Mouse (Mus musculus): ENCODE measurements around the gene Ciapin1.
"Not testable (repeated sequence)": the region's sequence is repeated elsewhere in the genome, so short reads cannot be mapped to it uniquely, and the experiment has no call there.

Gene Ciapin1

DNA sequence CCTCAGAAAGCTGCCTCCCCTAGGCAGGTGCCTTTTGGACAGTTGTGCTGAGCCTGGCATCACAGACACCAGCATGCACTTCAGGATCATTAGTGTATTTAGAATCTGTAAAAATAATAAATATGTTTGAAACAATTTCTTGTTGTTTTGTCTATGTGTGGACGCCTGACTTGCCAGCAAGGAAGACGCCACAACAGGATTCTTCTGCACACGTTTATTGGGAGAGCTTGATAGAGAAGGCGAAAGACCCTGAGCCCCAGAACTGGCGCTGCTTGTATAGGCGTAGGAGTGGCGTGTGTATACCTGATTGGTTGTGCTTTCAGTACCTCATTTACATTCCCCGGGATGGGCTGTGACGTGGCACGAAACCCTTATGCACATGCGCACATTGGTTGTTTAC, 16.6 kb upstream of the Ciapin1 start:
- not testable (repeated sequence) for DNase-seq

DNA sequence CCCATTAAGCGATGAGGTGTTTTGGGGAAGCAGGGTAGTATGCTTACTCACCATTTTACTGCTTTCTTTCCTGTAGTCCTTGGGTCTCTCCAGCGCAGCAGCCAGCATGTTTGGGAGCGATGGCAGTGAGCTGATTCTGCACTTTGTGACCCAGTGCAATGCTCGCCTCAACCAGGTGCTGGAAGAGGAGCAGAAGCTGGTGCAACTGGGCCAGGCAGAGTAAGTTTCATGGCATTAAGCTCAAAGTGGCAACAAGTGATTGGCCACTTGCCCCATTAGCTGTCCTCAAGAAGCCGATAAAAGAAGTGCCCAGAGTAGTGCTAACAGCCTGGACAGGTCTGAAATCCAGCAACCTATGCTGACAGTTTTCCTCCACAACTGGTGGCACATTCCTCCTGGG, 11.9 kb upstream of the Ciapin1 start:
- DNase-seq, result no peak

DNA sequence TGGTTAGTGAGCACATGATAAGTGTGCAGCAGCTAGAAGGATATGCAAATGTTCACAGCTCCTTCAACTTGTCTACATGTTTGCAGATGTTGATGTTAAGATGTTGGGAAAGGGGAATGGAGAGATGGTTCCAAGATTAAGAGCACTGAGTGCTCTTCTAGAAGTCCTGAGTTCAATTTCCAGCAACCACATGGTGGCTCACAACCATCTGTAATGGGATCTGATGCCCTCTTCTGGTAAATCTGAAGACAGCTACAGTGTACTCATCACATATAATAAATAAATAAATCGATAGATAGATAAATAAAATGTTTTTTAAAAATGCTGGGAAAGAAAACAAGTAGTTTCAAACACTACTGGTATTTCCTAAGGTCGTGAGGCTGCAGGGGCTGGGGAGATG, 3.0 kb upstream of the Ciapin1 start:
- DNase-seq, result no peak

DNA sequence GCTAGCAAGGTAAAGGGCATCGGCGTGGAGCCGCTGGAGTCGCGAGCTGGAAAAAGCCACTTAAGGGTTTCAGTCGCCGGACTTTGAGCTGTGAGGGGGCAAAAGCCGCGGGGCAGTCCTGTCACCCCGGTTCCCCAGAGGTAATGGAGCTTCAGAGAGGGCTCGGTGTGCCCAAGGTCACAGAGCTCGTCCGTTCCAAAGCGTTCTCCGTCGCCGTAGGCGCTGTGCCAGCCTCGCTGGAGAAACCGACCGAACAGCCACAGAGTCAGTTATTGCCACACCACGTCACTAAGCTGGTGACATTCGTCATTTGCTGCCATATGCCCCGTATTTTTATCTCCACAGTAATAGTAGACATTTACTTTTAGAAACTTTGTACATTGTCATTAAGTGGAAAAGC, 442 bp upstream of the Ciapin1 start:
- peak; percentile 85 for DNase-seq

DNA sequence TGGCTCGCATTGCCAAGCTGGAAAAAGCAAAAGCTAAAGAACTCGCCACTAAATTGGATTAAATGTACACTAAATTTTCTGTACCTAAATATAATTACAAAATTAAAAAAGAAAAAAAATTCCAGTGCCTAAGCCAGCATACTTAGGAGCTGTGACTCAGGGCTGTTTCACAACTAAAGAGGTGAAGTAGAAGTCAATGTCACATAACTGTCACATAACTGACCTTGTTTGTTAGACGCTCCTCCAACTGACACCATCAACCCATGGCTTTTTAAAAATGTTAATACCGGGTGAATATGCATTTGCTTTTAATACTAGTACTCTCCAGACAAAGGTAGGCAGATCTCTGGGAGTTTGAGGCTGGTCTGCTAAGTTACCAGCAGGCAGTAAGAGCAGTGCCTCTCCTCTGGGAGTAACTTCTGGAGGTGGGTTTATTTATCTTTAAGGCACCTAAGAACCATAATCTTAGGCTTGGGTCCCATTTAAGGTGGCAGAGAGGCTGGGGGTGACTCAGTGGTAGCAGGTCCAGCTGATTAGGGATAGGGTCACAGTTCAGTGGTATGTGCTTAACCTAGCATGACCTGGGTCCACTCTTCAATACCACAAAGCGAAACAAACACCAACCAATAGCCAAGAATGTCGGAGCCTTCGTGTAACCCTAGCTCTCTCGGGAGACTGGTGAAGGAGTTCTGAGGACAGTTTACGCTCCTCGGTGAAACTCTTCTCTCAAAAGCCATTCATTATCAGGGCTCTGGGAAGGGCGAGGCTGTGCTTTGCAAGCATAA, 1.5 kb downstream of the Ciapin1 start:
- DNase-seq, result no peak

DNA sequence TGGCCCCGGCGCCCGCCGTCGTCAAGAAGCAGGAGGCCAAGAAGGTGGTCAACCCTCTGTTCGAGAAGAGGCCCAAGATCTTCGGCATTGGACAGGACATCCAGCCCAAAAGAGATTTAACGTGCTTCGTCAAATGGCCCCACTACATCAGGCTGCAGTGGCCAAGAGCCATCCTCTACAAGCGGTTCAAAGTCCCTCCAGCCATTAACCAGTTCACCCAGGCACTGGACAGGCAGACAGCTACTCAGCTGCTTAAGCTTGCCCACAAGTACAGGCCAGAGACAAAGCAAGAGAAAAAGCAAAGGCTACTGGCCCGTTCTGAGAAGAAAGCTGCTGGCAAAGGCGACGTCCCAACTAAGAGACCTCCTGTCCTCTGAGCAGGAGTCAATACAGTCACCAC, 2.4 kb downstream of the Ciapin1 start:
- DNase-seq, result not testable (repeated sequence)

DNA sequence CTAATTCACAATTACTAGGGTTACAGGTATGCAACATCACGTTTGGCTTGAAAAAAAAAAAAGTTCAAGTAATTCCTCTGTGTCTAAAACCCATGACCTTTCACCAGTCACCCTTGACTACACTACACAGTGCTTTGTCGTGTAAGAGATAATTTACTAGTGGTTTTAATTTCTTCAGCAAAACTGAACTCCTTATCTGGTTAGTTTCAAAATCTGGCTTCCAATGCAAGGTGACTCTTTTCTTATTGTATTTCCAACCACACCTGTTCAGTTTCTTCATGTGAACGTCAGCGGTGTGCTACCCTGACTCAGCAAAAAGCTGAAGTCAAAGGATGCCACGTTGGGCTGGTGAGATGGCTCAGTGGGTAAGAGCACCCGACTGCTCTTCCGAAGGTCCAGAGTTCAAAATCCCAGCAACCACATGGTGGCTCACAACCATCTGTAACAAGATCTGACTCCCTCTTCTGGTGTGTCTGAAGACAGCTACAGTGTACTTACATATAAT, 4.2 kb downstream of the Ciapin1 start:
- not testable (repeated sequence) for DNase-seq

DNA sequence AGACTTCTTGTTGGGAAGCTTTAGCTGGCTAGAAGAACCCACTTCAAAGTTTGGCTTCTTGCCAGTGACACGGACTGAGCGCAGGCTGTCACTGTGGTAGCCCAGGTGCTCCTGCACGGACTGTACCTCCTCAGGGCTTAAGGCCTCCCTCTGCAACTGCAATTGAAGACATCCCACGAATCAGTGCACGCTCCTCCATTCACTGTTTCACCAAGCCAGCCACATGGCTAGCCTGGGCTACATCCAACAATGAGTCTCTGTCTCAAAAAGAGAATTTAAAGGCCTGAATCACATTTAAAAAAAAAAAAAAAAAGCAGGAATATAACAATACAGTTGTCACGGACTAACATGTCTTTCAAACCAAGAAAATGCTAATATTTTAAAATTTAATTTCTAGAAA, 9.9 kb downstream of the Ciapin1 start:
- no peak for DNase-seq

DNA sequence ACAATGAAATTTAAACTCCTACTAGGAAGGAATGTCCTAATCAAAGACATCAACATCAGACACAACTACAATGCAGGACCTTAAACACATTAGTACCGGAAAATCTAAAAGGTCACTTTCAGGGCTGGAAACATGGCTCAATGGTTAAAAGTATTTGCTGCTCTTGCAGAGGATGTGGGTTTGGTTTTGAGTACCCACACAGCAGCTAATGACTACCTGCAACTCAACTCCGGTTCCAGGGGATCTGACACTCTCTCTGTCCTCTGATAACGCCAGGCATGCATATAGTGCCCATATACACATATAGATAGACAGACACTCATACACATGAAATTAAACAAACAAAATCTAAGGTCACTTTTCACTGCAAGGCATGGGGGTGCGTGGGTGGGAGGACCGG, 11.9 kb downstream of the Ciapin1 start:
- DNase-seq, result no peak

DNA sequence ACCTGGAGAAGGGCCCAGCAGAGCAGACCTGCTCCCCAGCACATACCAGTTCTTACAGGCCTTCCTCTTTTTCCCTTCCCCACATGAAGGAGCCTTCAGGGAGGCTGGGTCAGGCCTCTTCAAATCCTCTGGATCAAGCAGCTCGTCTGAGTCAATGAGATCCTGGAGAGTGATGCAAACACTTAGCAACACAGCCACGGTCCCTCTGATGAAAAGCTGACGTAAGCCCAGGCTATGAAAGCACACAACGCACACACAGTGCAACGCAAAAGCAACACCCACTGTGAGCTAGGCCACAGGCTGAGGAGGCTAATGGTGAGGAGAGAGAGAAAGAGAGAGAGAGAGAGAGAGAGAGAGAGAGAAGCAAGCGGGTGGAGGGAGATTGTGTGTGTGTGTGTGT, 13.0 kb downstream of the Ciapin1 start:
- no peak for DNase-seq

DNA sequence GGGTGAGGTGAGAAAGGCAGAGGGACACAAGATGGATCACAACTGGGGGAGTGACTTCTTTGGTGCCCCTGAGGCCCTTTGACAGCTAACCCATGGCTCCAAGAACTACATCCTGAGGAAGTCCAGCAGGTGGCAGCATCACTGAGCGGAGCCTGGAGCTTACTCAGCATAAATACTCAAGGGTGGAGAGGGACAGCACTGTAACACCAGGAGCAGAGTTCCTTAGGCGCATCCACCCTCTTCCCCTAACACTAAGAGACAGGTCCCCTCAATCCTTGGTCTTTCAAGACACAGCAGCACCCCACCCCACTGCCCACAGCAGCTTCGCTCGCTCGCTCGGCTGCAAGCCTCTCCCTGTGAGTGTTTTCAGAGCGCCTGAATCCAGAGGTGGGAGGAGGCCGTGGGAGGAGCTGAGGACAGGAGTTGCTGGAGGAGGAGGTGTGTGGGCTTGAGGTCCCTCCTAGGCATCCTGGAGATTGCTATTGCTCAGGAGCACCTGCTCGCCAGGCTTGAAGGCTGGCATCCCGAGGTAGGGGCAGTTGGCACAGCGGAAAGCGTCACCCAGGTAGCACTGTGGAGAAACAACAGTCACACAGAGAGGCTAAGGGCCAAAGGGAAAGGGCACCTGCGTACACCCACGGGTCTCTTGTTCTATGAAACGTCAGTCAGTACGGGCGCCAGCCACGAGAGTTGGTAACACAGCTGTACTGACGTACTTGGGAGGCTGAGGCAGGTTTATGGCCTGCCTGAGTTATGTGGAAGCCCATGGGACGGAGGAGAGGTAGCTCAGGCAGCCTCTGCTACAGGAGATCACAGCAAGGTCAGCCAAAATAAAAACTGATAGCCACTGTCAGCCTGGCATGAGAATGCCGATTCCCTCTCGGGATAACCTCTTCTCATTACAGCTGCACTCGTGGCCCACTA, 15.3 kb downstream of the Ciapin1 start:
- peak; percentile 73 for DNase-seq

DNA sequence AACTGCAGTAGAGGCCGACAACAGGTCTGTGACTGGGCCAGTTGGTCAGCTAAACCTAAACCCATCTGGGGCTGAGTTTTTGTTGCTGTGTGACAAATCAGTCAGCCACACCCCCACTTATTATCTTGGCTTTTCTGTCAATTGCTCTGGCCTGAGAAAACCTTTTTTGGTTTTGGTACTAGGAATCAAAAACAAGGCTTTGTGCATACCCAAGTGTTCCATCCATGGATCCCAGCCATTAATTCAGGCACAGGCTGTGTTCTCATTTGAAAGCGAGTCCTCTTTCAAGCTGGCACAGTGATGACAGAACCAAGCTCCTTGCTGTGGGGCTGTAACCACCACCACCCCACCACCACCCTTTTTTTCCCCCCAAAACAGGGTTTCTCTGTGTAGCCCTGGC, 16.8 kb downstream of the Ciapin1 start:
- no peak for DNase-seq

DNA sequence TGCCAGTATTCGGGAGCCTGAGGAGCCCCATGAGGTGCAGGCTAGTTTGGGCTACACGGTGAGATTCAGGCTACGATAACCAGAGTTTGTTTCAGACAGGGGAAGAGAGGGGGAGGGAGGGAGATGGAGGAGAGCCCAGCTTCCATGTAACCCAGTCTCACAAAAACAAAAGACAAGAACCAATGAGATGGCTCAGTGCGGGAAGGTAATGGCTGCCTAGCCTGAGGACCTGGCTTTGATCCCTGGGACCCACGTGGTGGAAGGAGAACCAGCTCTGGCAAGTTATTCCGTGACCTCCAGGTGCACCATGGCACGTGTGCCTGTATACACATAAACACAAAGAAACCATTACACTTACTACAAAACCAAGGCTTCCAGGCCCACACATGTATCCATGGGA, 17.6 kb downstream of the Ciapin1 start:
- DNase-seq, result peak; percentile 51

DNA sequence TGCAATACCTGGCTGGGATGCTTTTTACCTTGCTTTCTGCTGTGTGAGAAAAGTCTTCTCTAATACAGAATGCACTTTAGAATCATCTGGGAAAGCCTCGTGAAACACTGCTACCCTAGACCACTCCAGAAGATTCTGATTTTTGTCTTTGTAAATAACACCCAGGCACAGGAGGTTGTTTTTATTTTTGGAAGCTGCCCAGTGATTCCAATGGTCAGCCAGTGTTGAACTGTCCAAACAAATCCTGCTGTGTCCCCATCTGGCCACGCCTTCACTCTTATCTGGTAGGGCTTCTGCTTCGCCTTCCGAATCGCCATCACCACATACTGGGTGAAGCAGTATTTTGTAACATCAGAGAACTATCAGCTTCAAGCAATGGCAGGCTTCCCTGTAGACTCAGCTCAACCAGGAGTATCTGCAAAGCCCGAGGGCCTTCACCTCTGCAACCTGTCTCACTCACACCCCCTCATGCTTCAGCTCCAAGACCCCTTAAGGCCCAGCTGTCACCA, 18.4 kb downstream of the Ciapin1 start:
- no peak for DNase-seq

DNA sequence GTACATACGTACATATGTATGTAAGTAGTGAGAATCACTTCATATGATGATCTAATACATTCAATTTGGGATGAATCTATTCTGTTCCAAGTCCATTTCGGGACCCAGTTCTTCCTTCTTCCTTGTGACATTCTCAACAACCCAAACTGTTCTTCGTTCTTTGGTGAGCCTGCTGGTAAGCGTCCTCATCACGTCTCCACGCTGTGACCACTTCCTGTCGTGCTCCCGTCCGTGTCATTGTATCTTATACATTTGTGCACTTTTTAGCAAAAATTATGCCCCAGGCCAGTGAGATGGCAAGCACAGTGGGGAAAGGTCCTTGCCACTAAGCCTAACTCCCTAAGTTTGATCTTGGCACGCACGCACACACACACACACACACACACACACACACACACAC, 20.2 kb downstream of the Ciapin1 start:
- DNase-seq, result no peak

DNA sequence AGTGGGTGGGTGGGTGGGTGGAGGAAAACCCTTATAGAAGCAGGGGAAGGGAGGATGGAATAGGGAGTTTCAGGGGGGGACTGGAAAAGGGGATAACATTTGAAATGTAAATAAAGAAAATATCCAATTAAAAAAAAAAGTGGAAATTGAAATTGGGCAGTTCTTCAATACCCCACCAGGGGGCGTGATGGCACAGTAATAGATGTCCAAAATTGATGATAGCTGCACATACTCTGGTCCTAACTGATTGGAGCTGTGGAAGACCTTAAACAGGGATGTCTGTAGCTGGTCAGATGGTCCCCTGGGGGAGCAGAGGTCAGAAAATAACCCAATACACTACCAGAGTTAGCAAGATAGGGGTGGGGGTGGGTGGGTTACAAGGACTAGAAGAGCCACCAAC, 23.6 kb downstream of the Ciapin1 start:
- DNase-seq, result peak; percentile 30

DNA sequence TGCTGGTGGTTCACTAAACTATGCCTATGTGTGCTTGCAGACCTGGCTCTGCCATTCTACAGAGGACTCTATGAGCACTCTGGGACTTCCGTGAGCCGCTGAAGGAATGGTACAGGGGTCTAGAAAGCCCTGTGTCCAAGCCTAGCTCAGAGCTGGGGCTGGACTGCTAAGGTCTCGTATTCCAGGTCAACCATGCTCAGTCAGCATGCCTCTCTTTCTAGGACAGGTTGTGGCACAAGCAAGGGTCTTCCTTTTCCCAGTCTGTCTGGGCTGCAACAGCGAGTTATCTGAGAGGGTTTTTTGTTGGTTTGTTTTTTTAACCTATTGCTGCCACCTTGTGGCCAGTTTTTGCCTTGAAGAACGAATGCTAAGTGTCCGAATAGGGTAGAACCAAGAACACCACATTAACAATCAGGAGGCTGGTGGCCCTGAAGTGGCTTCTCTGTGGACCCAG, 25.5 kb downstream of the Ciapin1 start:
- peak; percentile 91 for DNase-seq

DNA sequence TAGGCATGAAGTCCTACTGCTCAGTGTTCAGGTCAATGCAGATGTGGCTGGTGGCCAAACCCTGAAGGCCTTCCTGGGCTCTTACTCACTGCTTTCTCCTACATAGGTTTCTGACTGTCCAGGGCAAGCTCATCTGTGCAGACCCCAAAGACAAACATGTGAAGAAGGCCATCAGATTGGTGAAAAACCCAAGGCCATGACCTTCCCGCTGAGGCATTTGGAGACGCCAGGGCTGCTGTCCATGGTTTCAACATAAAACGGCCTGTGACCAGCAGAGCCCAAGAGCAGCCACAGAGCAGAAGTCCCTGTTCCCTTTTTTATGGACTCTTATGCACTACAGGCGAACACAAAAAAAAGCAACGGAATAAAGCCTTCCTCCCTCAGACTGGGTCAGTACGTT, 26.5 kb downstream of the Ciapin1 start:
- no peak for DNase-seq

DNA sequence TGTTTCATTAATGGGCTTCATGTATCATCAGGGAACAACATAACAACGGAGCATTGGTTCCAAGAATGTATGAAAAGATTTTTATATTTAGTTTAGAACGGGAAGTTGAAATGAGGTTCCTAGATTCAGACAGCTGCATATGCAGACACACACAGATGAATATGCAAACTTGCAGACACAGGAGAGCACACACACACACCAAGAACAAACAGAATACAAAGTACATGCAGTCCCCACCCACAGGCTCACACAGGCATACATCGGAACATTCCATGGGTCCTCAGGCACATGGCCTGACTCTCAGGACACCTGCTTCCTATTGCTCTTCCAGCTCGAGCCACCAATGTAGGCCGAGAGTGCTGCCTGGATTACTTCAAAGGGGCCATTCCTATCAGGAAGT, 27.3 kb downstream of the Ciapin1 start:
- no peak for DNase-seq

DNA sequence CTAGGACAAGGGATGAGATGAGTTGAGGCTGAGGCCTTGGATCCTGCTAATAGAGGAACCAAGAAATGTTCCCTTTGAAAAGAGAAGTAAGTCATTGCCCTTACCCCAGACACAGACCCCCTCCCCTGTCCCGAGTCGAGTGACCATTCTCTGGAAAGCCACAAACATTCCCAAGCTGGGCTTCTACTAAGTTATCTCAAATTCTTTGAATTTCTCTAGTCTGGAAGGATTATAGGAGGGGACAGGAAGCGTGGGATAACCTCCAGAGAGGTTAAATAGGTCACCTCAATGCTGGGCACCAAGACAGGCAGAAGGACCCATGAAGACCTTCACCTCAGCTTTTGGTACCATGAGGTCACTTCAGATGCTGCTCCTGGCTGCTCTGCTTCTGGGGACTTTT, 28.0 kb downstream of the Ciapin1 start, which contains the start of gene Ccl17:
Gene Ccl17 (plus strand): TSS at position 301 of the 400 bp plus-strand sequence.
- no peak for DNase-seq

DNA sequence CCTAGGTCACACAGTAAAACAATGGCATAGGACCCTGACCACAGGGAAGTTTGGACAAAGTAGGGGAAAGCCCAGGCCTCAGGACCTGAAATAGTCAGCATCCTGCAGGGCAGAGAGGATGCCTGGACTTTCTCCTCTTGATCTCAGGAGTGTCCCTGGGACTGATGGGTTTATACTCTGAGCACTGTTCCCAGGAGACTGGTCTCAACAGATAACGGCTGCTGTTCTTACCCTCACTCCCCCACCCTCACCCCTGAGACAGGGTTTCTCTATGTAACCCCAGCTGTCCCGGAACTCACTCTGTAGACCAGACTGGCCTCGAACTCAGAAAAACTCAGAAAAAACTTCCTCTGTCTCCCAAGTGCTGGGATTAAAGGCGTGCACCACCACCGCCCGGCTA, 29.8 kb downstream of the Ciapin1 start:
- DNase-seq, result no peak

DNA sequence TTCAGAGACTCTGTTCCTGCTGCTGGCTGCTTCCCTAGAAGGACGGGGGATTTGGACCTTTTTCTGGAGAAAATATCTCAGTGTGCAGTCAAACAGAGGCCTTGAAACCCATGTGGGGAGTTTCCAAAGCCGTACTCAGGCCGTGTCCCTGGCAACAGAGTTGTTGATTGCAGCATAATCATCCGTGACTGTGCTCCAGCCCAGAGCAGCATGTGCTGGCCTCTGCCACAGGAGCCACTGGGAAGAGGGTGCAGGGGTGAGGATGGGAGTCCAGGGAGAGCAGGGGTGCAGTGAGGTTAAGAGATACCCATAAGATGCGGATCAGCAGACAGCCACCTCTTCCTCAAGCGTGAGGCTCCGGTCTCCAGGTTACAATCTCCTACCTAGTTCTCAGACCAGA, 30.7 kb downstream of the Ciapin1 start:
- DNase-seq, result no peak

DNA sequence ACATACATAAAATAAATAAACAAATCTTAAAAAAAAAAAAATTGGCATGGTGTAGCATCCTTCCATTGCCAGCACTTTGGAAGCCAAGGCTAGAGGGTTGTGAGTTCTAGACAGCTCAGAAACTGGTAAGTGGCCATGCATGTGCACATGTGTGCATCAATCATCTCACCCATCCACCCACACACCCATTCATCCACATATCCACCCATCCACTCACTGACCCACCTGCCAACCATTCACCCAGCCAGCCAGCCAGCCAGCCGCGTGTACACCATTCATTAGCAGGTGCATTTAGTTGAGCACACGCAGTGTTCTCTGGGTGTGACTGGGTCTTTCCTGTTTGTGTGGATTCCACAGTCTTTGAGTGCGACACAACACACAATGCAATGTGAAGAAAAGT, 32.3 kb downstream of the Ciapin1 start:
- DNase-seq, result no peak
